Mouse (Mus musculus) thymus, postnatal 0 days (tissue): ENCODE measurements at regions not wholly inside any gene's neighbourhood (a gene's known extent, or its start where the extent isn't known, plus 50 kb on each side); places are given as distances from the start of the nearest gene placed in this dataset.

Experiments
- DNase-seq: peaks from one replicate; pipeline ENCODE4 v3.0.0-alpha.2; 2015; ENCODE audit warnings: low spot score

DNA sequence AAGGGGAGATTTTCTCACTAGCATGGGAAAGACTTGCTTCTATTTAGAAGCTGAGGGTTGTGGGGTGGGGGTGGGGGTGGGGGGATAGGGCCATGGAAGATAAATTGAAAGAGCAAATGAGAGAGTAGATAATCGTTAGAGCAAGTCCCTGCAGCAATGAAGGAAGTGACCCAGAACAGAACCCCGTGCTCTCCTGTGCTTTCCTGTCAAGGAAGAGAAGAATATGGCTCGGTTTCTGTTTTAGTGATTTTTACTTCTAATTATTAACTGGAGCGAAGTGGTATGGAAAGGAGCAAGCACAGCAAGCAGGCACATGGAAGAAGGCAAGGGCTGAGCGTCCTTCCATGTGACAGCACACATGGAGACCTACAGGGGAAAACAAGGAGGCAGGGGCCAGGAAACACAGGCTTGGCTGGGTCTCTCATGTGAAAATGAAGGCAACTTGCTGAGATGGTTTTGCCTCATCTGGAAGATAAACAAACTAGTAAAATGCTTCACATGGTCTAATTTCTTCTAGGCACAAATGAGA, 711.8 kb downstream of the Gm826 start:
- no peak for DNase-seq

DNA sequence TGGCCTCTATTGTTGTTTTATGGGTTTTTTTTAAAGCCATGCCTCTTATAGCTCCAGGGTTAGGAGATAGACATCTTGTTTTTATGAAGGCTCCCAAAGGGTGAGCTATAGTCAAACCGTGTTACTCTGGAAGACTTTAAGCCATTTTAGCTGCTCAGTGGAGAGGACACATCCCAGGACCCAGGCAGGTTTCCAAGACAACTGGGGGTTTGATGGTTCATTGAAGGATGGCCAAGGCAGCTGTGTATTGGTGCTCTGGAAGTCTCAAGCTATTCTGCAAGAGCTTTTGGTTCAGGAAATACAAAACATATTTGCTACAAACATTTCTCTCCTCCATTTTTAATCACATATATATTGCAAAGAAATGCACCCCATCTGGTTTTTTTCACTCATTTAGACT, 708.7 kb downstream of the Gm826 start:
- DNase-seq = no peak

- DNase-seq = no peak
These were observed 688.1 kb downstream of the Gm826 start for GRCm38 (mm10) chr2:159645861-159646260.

- no peak for DNase-seq
These were observed 687.4 kb downstream of the Gm826 start for GRCm38 (mm10) chr2:159646595-159646994.

DNA sequence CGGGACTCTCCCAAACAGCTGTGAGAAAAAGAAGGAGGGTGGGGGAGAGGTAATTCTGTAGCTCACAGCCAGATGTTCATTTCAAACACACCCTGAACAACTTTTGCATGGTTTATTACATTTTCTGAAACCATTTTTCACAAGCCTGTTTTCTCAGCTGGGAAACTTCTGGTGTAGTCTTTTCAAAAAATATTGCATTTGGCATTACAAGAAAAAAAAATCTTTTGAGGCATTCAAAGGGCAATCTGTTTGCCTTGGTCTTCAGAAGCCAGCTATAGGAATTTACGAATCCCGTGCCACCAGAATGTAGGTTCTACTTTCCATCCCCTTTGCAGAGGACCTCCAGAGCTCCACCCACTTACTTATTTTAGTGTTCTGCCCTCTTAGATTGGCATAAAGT, 681.7 kb downstream of the Gm826 start:
- DNase-seq = no peak

GRCm38 (mm10) chr2:159676845-159677244, 657.1 kb downstream of the Gm826 start:
- DNase-seq = no peak

GRCm38 (mm10) chr2:159680641-159681040, 653.3 kb downstream of the Gm826 start:
- DNase-seq = no peak

DNA sequence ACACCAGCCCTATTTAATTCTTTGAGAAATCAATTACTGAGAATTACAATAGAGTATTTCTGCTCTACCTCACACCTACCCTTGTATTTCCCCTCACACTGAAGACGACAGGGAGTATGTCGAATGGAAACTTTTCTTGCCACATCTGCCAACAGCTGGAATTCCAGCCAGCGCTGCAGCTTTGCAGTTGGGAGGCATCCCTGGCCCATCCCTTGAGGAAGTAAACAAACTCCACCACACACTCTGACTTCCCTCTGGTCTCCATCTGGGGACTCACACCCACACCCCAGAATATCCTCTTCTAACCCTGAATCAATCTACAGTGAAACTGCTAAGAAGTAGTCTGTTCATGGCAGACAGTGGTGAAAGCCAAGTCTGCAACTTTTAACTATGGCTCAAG, 630.9 kb downstream of the Gm826 start:
- DNase-seq = no peak

- no peak for DNase-seq
These were observed 625.8 kb downstream of the Gm826 start for GRCm38 (mm10) chr2:159708141-159708540.

DNA sequence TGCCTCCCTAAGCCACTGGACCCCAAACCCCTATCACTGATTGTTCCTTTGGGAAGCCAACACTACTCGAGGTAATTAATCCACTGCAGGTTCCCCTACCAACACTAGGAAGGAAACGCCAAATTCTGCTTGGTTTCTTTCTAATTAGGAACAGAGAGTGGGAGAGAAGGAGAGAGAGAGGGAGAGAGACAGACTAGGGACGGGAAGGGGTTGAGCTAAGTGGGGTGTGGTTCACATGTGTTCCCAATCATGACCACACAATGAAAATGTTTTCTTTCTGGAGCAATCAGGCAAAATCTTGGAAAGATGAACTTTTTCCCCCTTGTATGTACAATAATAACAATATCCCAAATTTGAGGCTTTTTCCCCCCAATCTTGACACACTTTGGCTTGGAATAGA, 619.3 kb downstream of the Gm826 start:
- DNase-seq = no peak

DNA sequence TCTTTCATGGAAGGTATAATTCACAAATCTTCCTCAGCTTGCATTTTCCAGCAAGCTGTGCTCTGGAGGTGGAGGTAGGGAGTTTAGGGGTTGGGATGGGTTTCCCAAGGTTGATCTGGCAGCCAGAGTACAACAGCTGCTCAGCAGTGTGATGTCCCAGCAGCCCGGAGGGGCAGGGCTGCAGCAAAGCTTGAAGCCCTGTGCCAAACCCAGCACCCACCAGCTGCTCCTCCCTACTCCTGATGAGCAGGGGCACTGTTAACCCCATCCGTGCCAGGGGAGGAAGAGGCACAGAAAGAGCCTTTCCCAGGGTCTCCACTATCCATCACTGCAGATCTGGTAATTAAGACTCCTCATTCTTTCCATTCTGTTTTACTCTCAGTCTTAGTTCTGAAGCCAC, 615.2 kb downstream of the Gm826 start:
- no peak for DNase-seq

DNA sequence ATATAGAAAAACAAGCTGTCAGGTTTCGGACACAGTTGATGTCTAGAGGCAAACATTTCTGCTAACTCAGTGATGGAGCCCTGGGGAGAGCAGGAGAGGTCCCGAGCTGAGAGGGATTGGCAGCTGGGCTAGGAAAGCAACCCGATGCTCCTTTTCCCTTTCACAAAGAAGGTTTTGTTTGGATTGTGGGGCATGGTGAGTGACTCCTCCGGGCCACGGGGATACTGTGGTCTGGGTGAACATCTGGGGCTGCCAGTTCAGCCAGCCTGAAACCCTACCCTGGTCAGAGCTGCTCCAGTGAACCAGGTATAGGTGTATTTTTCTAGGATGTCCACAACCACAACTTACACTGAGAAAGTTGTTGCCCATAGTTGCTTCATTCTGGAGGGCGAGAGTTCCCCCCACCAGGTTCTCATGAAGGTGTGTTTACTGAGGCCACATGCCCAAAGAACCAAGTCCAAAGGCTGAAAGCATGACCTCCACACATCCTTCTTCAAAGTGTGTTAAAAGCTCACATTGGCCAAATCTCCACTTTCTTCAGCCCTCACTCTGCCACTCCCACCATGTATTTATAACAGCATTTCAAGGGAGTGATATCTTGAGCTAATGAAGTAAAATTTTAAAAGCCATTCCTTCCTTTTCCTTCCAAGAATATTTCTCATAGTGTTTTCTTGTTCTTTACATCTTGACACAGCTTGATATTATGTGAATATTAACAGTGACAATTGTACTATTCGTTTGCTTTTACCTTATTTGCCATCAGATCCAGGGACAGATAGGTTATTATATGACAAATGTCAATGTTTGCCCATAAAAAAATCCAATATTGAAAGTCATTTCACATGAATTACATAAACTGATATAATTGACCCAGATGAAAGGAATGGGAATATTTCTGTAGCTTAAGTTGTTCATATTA, 608.5 kb downstream of the Gm826 start:
- DNase-seq = no peak

DNA sequence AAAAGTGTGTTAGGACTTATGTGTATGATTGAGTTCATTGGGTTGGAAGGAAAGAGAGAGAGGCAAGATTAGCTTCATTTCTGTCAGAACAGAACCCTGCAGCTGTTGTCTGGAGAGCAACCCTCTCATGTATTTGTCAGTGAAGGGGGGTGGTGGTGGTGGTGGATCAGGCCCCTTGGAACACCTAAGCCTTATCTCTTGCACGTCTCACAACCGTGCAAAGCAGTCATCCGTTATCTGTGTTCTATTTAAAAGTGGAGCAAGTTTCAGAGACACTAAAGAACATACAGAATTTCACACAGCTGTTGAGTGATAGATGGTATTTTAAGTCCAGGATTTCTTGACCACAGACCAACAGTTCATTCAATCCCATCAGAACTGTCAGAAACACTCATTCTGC, 604.7 kb downstream of the Gm826 start:
- DNase-seq = no peak

DNA sequence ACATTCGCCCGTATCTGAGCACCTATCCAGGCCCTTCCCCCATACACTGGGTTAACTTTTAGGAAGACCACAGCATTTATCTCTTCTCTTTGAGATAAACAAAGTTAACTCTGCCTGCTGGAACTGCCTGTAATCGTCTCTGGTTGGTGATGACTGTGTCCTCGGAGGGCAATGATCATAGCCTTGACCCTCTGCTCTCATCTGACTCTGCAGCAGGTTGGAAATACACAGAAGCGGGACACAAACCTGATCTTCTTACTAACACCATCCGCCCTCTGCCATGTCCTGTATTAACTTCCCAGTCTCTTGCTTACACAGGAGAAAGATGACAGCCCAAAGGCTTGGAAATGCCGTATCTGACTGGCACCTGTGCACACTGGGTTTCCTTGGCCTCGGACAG, 603.7 kb downstream of the Gm826 start:
- no peak for DNase-seq

DNA sequence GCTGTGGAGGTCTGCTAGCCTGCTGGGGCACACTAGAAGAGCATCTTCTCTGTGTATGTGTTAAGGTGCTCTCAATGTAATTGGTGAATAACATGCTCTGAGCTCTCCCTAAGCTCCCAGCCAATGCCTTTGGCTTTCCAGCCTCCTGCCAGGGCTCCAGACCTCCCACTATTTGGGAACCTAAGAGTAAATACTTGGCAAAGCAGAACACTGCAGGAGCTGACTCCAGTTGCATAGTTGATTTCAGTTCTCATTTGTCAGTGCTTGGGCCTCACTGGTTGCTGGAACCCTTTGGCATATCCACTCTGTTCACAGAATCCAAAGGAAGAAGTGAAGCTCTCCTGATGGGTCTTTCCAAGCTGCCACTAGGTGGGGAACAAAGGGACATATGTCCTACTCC, 602.7 kb downstream of the Gm826 start:
- no peak for DNase-seq

GRCm38 (mm10) chr2:159732413-159732812, 601.5 kb downstream of the Gm826 start:
- DNase-seq = no peak

DNA sequence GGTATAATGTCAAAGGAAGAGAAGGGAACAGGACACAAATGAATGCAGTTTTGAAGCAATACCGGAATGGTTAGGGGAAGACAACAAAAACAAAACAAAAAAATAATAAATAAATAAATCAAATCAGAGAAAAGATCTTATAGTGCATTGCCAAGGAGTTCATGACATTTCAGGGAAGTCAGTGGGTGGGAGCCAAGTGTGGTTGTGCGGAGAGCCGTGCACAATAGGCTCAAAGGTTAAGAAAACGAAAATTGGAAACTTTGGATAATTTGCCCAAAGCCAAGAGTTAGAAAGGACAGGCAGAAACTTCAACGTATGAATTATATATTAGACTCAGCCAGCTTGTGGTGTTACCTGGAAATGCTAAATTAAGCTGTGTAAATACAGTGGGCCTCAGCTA, 599.4 kb downstream of the Gm826 start:
- DNase-seq = no peak

- no peak for DNase-seq
These were observed 578.4 kb downstream of the Gm826 start for GRCm38 (mm10) chr2:159755541-159756011.

- DNase-seq = no peak
These were observed 573.2 kb downstream of the Gm826 start for GRCm38 (mm10) chr2:159760806-159761205.

DNA sequence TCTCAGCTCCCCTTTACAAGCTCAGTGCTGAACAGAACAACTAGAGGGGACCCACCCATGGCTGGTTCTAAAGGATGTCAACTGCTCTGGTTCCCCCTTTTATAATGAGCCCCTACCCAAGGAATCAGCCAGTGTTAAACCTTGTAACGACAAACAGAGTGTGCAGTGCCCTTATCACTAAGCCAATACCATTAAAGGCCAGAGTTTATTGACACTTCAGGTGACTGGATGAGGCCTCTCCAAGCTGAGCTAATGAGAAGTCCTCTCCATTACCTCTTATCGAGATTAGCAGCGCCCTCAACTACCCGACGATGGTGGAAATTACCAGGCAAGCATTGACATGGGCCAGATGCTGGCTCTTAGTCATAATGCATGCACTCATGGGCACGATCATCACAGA, 570.8 kb downstream of the Gm826 start:
- DNase-seq = no peak
